Mouse (Mus musculus) cortical plate, adult 2 months (tissue): ENCODE data around the gene Rph3al.

ENCODE experiments used
- CTCF ChIP-seq: fragments of 200-500 bp; IDR thresholded peaks from 2 replicates; pipeline ENCODE4 v1.5.1; 2011; ENCODE audit warnings: mild to moderate bottlenecking, control low read depth, low read length; ENCODE audit not compliant: insufficient read depth; ENCODE audit errors: extremely low read depth
- POLR2A ChIP-seq: fragments of 200-500 bp; IDR thresholded peaks from 2 replicates; pipeline ENCODE4 v1.6.1; 2011; ENCODE audit warnings: mild to moderate bottlenecking, low read length, control low read depth; ENCODE audit not compliant: insufficient read depth; ENCODE audit errors: extremely low read depth

DNA sequence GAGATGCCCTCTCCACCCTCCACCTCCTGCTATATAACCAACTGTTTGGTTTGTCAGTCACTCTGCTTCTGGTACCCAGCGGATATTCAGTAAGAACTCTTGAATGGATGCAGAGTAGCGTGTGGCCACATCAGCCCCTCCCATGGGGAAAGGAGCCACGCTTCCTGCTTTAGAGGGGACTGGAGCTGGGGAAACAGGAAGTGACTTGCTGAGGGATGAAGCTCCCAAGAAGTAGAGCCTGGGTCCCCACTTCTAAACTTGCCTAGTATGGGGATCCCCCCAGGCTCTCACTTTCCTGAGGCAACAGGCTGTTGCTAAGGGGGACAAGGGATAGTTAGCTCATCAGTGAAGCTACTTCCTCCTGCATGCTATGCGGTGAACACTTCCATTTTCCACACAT lies 30.8 kb downstream of the Rph3al start:
- TF ChIP-seq CTCF: no peak
- no peak for TF ChIP-seq POLR2A
